Mouse (Mus musculus): Measurements from ENCODE around the gene Kctd11. TPM values are rescaled to one million over a fixed set of nuclear protein-coding genes. Genes with fewer than 3 reads are reported as not detected.
"Not testable (repeated sequence)": the region's sequence is repeated elsewhere in the genome, so short reads cannot be mapped to it uniquely, and the experiment has no call there.

Kctd11 gene
- polyA plus RNA-seq (2015; fragmentation: Nextera tagmentation; extraction: Ambion mirVana) = 1.3 and 1.7 TPM in 2 replicates

DNA sequence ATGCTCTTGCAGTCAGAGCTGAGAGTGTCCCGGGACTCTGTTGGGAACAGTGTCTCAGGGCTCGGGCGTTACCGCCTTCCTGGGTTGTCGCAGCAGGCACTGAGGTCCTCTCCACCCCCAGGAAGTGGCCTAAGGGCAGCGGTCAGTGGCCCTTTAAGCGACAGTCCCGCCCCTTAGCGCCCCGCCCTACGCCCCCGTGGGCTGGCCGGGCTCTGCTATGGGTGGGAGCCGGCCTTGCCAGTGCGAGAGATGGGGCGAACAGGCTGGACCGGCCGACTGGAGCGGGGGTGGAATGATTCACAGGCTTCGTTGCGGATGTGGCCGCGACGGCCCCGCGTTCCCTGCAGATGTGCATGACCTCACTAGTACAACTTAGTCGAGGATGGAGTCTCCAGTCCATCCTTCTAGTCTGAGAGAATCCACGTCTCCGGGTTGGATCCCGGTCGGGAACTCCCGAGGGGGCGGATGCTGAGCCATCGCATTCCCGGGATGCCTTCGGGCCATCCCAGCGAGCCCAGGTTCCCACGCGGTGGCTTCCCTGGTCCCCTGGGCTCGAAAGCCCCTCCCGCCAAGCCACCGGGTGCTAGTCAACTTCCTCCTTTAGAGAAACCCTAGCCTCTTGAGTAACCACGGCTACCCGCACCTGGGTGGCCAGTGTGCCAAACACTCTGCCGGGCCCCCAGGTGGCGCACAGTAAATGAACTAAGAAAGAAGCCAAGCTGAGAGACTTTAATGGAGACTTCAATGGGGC is at the start of gene Kctd11:
Gene Kctd11 (minus strand): TSS at position 554 of the 751 bp plus-strand sequence.
- peak within 1 kb of the TSS; percentile 65 for H3K4me2 ChIP-seq (replicated peaks)
- peak; percentile 80 for ATAC-seq
- WGBS = under 1% methylated on average over 46 of the region's 46 CpGs
- no peak within 1 kb of the TSS for H3K27ac ChIP-seq
- peak within 1 kb of the TSS; percentile 44 for H3K4me3 ChIP-seq (replicated peaks)
- no peaks in the 10 kb centered on the region for H3K36me3 ChIP-seq
- H3K9me3 ChIP-seq = no peaks in the 10 kb centered on the region
- H3K9ac ChIP-seq (replicated peaks) = peak within 1 kb of the TSS; percentile 61
- H3K4me1 ChIP-seq (replicated peaks) = peaks cover 34% of the 10 kb centered on the region
- peaks cover 25% of the 10 kb centered on the region for H3K27me3 ChIP-seq

- not testable (repeated sequence) for H3K4me1 ChIP-seq (replicated peaks); ATAC-seq; H3K27ac ChIP-seq; H3K9ac ChIP-seq (replicated peaks); H3K36me3 ChIP-seq; H3K9me3 ChIP-seq; H3K27me3 ChIP-seq; H3K4me3 ChIP-seq (replicated peaks); H3K4me2 ChIP-seq (replicated peaks)
- WGBS = 91% methylated on average over 8 of the region's 8 CpGs
Measured at GRCm38 (mm10) chr11:69930176-69930575, 49.0 kb upstream of the Kctd11 start.

GRCm38 (mm10) chr11:69929712-69930111 is 48.5 kb upstream of the Kctd11 start:
- Histone ChIP-seq H3K36me3 (no peaks in the 10 kb centered on the region), H3K9ac (replicated peaks) (no peak overlapping the region), H3K4me3 (replicated peaks) (no peak overlapping the region), H3K4me2 (replicated peaks) (no peak overlapping the region), H3K9me3 (no peaks in the 10 kb centered on the region), H3K27me3 (peaks cover 3% of the 10 kb centered on the region; the same call in 1 of the 2 replicates), H3K4me1 (replicated peaks) (no peaks in the 10 kb centered on the region), H3K27ac (no peak overlapping the region)
- 85% methylated on average over 4 of the region's 4 CpGs for whole genome bisulfite sequencing
- ATAC-seq = no peak

DNA sequence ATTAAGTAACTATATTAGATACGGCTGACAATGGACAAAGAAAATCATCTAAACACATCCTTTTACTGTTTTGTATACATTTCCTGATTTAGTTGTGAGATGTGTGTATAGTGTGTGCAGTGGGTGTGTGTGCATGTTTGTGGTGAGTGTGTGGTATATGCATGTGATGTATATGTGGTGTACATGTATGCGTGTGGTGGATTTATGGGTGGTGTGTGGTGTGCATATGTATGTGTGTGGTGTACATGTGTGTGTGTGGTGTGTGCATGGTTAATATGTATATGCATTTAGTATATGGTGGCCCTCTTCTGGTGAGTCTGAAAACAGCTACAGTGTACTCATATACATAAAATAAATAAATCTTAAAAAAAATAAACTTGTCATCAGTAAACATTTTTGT is 46.3 kb upstream of the Kctd11 start:
- Histone ChIP-seq H3K4me2 (replicated peaks) (no peak overlapping the region), H3K4me1 (replicated peaks) (peaks cover 5% of the 10 kb centered on the region), H3K27ac (no peak overlapping the region), H3K9me3 (no peaks in the 10 kb centered on the region), H3K27me3 (no peaks in the 10 kb centered on the region), H3K9ac (replicated peaks) (no peak overlapping the region), H3K36me3 (no peaks in the 10 kb centered on the region), H3K4me3 (replicated peaks) (no peak overlapping the region)
- WGBS = 90% methylated on average over 2 of the region's 2 CpGs
- ATAC-seq = no peak

DNA sequence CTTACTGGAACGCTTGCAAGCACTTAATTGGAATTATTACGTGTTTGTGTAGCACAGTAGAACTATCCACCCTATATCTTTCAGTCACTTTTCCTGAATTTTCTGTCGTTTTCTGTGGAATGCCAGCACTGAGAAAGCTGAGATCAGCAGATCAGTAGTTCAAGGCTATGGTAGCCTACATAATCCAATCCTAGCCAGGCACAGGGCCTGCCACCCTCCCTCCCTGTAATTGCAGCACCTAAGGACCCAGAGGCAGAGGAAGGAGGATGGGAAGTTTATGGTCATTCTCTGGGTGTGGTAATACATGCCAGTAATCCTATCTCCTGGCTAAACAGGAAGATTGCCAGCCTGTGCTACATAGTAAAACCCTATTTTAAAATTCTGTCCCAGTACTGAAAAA is 41.6 kb upstream of the Kctd11 start:
- H3K36me3 ChIP-seq = peaks cover 14% of the 10 kb centered on the region
- H3K27me3 ChIP-seq = no peaks in the 10 kb centered on the region
- H3K9ac ChIP-seq (replicated peaks) = peak overlapping the region; percentile 42; the same call in 1 of the 2 replicates
- 74% methylated on average over 3 of the region's 3 CpGs for WGBS
- H3K27ac ChIP-seq = 0 out of 2 replicates have a peak overlapping the region, but pooled peaks have one; percentile 91
- H3K4me2 ChIP-seq (replicated peaks) = no peak overlapping the region
- H3K4me3 ChIP-seq (replicated peaks) = 0 out of 2 replicates have a peak overlapping the region, but pooled peaks have one; percentile 6
- H3K4me1 ChIP-seq (replicated peaks) = peaks cover 29% of the 10 kb centered on the region
- ATAC-seq = no peak
- H3K9me3 ChIP-seq = no peaks in the 10 kb centered on the region

GRCm38 (mm10) chr11:69922012-69922756 is 41.0 kb upstream of the Kctd11 start:
- no peaks in the 10 kb centered on the region for H3K9me3 ChIP-seq
- peak overlapping the region; percentile 67 for H3K9ac ChIP-seq (replicated peaks)
- no peak for ATAC-seq
- peaks cover 29% of the 10 kb centered on the region for H3K4me1 ChIP-seq (replicated peaks)
- H3K4me3 ChIP-seq (replicated peaks) = peak overlapping the region; percentile 89
- 2% methylated on average over 12 of the region's 12 CpGs for WGBS
- peak overlapping the region; percentile 56 for H3K4me2 ChIP-seq (replicated peaks)
- H3K27ac ChIP-seq = peak overlapping the region; percentile 91
- no peaks in the 10 kb centered on the region for H3K27me3 ChIP-seq
- H3K36me3 ChIP-seq = peaks cover 20% of the 10 kb centered on the region

DNA sequence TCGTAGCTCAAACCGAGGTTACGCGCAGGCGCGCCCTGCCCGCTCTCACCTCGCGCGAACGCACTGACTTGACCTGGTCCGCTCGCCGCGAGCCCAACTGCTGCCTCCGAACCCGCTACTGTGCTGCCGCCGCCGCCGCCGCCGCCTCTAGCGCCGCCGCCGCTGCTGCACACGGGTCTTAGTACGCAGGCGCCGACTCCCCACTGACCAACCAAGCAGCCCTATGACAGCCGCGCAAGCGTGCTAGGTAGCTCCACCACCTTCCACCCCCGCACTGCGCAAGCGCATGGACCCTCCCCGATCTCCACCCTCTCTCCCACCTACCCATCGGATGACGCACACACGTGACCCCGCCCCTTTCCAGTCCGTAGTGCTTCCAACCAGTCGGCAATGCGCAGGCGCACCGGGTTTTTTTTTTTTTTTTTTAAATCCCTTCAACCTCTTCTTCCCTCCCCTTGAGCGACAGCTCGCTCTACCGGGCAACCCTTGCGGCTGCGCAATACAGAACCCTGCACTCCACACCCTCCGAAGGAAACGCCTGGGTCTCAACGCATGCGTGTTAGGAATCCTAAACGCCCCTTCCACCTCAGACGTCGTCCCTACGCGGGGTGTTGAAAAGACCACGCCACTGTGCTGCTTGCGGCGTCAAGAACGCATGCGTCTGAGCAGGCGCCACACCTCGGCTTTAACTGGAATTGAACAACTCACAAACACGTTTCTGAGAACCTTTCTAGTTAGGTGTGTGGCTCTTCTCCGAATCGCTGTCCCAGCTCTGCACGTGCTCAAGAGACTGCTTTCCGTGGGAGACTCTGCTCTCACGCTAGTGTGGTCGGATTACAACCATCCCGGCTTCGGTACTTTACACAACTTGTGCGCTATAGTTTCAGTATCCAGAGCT is 40.2 kb upstream of the Kctd11 start, which contains the start of gene Eif5a:
Gene Eif5a (minus strand): TSS at position 845 of the 898 bp plus-strand sequence.
- Histone ChIP-seq H3K36me3 (peaks cover 28% of the 10 kb centered on the region), H3K27ac (peak within 1 kb of the TSS; percentile 92), H3K4me2 (replicated peaks) (peak within 1 kb of the TSS; percentile 91), H3K4me3 (replicated peaks) (peak within 1 kb of the TSS; percentile 89), H3K4me1 (replicated peaks) (peaks cover 30% of the 10 kb centered on the region), H3K9me3 (no peaks in the 10 kb centered on the region), H3K9ac (replicated peaks) (peak within 1 kb of the TSS; percentile 92), H3K27me3 (no peaks in the 10 kb centered on the region)
- ATAC-seq = peak; percentile 97
- under 1% methylated on average over 78 of the region's 78 CpGs for WGBS

- Histone ChIP-seq H3K4me1 (replicated peaks) (peaks cover 39% of the 10 kb centered on the region), H3K27ac (peak overlapping the region; percentile 92), H3K27me3 (no peaks in the 10 kb centered on the region), H3K36me3 (peaks cover 37% of the 10 kb centered on the region), H3K4me3 (replicated peaks) (peak overlapping the region; percentile 89), H3K9me3 (no peaks in the 10 kb centered on the region), H3K9ac (replicated peaks) (peak overlapping the region; percentile 92), H3K4me2 (replicated peaks) (peak overlapping the region; percentile 91)
- peak; percentile 62 for ATAC-seq
- WGBS = under 1% methylated on average over 46 of the region's 65 CpGs
Measured at GRCm38 (mm10) chr11:69920266-69921031, 39.2 kb upstream of the Kctd11 start.

DNA sequence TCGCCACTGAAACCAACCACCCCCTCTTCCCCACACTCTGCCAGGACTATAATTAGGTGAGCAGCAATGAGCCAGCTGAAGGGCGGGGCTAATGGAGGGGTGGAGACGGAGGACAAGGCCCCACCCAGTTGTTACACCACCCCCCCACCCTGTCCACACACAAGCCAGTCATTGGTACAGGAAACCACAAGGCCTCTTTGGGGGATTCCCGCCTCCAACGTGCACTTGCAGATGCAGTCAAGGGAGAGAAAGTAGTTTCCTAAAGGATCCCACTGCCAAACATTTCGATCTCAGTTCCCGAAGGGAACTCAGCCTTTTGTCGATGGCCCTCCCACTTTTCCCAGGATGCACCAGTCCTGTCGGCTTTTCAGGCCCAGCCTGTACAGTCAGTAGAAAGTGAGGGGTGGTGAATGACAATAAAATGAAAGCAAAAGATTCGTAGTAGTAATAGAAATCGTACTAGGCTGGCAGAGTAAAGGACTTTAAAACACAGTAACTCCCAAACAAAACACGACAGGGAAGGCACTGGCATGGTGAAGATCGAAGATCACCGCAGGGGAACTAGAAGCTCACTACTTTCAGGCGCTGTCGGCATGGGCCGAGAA is 38.6 kb upstream of the Kctd11 start:
- Histone ChIP-seq H3K9me3 (no peaks in the 10 kb centered on the region), H3K36me3 (peaks cover 44% of the 10 kb centered on the region), H3K9ac (replicated peaks) (peak overlapping the region; percentile 92), H3K27ac (peak overlapping the region; percentile 92), H3K4me1 (replicated peaks) (peaks cover 46% of the 10 kb centered on the region), H3K27me3 (no peaks in the 10 kb centered on the region), H3K4me2 (replicated peaks) (peak overlapping the region; percentile 91), H3K4me3 (replicated peaks) (peak overlapping the region; percentile 89)
- 1% methylated on average over 17 of the region's 17 CpGs for WGBS
- ATAC-seq = no peak

DNA sequence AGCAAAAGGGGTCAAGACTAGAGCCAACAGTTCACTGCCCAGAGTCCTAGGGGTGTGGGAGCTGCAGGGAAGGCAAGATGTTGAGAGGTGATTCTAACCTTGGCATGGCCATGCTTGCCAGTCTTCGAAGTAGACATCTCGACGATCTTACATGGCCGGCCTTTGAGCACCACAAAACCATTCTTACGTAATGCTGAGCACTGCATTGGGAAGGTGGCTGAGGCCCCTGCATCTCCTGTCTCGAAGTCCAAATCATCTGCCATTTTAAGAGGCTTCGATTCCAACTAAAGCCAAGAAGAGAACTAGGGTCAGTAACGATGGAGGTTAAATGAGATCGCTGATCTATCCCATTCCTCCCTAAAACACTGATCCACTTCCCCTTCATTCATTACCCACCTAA is 37.8 kb upstream of the Kctd11 start:
- 86% methylated on average over 9 of the region's 9 CpGs for WGBS
- peaks cover 45% of the 10 kb centered on the region for H3K36me3 ChIP-seq
- no peaks in the 10 kb centered on the region for H3K9me3 ChIP-seq
- peaks cover 52% of the 10 kb centered on the region for H3K4me1 ChIP-seq (replicated peaks)
- H3K4me3 ChIP-seq (replicated peaks) = peak overlapping the region; percentile 89
- no peaks in the 10 kb centered on the region for H3K27me3 ChIP-seq
- peak overlapping the region; percentile 91 for H3K4me2 ChIP-seq (replicated peaks)
- peak overlapping the region; percentile 92; the same call in 1 of the 2 replicates for H3K27ac ChIP-seq
- ATAC-seq = no peak
- H3K9ac ChIP-seq (replicated peaks) = peak overlapping the region; percentile 92

Data from midbrain, embryonic 13.5 days (tissue).